Mouse (Mus musculus) CD4-positive, CD25-positive, alpha-beta regulatory T cell, adult 4 months (primary cell): ENCODE measurements around the gene Tmem220. TPM values are rescaled to one million over a fixed set of nuclear protein-coding genes. Genes with fewer than 3 reads are reported as not detected.

Experiments used
- ATAC-seq: one replicate; pipeline ENCODE4 v1.8.0; 2017
- polyA plus RNA-seq, 2 experiments: library from polyadenylated mRNA; unstranded; fragments of 100-300 nt; shearing (Covaris generic); gene quantifications; one replicate each; pipeline ENCODE4 v1.2.1; 2017

The Tmem220 gene
- 1 to 10 TPM; 1.6 to 1.9 TPM for polyA plus RNA-seq

- peak; percentile 96 for ATAC-seq
Observed at GRCm38 (mm10) chr11:67024867-67025477, at the start of gene Tmem220. TSS of gene Tmem220 (plus strand) at chr11:67025154.

GRCm38 (mm10) chr11:66975606-66976330 is 49.2 kb upstream of the Tmem220 start:
- ATAC-seq, result no peak

DNA sequence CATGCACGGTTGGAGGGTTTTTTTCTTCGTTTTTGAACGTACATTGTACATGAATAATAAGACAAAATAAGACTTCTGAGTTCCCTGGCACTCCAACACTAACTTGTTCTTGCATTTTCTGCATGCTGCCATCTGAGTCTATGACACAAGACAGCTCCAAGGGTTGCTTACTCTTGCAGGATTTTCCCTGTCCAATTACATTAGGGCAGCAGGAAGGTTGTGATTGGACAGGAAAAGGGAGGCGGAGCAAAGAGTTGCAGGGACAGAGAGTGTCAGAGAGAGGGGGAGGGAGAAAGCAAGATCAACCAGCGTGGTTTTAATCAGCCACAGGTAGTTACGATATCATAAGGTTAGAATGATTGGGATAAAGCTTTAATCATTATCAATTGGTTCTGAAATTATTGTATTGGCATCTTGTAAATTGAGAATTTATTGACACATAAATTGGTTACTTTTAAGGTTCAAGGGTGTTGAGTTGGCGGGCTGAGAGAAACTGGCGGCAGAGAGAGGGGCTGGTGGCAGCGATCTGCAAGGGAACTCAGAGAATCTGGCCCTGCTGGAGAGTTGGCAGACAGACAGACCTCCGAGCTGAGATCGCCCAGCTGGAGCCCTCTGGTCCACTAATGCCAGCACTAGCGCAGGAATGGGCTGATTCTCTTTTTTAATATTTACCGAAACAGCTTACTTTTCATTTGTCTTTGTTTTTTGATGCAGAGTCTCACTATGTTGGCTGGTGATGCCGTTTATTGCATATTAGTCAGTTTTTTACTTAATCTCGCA is 43.4 kb upstream of the Tmem220 start:
- no peak for ATAC-seq

DNA sequence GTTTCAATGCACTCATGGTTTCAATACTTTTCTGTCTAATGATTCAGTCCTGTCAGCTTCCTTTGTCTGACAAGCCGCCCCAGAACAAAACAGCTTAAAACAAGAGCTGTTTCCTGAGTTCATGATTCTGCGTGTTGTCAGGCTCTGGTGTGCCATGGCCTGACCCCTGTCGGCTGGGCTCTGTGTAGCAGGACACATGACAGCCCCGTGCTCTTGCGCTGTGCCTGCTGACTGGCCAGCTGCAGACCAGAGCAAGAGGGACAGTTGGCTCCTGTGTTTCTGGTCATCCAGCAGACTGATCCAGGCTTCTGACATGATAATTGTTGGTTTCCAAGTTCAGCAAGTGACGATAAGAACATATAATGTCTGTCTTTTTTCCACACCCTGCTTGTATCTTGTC is 42.2 kb upstream of the Tmem220 start:
- peak; percentile 53 for ATAC-seq

- no peak for ATAC-seq
Observed at GRCm38 (mm10) chr11:66983422-66984164, 41.4 kb upstream of the Tmem220 start.

- ATAC-seq, result peak; percentile 86
Observed at GRCm38 (mm10) chr11:66984165-66985135, 40.5 kb upstream of the Tmem220 start.

- peak; percentile 56 for ATAC-seq
Observed at GRCm38 (mm10) chr11:66985136-66985702, 39.7 kb upstream of the Tmem220 start.

GRCm38 (mm10) chr11:66992150-66992549 is 32.8 kb upstream of the Tmem220 start:
- no peak for ATAC-seq

DNA sequence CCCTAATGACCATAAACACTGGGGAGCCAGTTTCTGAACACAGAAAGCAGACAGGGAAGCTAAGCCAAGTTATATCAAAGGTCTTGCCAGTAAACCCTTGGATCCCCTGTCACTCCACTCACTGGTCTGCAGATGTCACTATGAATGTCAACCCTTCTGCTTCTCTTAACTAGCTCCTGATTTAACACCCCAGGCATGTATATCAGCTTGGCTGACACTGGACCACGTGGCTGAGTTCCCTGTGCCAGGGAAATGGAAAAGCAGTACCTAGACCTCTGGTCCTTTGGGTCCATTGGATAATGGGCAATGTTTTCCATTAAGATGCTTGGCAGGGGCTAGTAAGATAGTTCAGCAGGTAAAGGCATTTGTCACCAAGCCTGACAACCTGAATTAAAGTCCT is 31.3 kb upstream of the Tmem220 start:
- ATAC-seq, result no peak

GRCm38 (mm10) chr11:66996446-66996845 is 28.5 kb upstream of the Tmem220 start:
- ATAC-seq, result no peak

- ATAC-seq, result no peak
Observed at GRCm38 (mm10) chr11:66998467-66999403, 26.2 kb upstream of the Tmem220 start.

DNA sequence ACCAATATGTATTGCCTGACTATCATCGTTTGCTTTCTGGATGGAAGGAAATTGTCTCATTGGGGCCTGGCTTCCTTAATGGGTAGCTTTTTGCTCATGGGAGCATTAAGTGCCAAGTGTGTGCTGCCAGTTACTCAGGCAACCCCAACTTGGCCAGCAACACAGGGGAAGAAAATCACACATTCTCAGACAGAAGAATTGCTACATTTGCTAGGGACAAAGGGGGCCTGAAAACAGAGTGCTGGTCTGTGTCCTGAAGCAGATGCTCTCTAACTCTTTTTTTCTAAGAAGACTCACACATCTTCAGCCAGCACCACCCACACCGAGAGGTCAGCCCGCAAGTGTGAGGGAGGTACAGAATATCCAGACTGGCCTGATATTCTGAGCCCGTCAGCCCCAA is 24.3 kb upstream of the Tmem220 start:
- no peak for ATAC-seq

DNA sequence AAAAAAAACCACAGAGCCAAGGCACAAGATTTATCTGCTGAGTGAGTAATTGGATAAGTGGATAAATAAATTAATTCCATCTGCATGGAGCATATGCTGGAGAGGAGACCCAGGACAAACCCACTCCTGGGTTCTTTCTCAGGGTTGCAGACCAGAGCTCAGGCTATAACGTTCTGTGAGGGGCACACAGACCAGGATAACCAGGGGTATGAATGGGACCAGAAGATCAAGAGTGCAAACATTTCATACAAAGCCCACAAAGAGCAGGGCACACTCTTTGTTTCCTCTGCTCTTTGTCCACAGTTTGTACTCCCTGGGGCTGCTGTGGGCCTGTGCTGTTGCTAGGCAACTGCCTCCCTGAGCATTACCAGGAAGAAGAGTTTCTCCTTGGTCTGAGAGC is 23.2 kb upstream of the Tmem220 start:
- ATAC-seq, result no peak

DNA sequence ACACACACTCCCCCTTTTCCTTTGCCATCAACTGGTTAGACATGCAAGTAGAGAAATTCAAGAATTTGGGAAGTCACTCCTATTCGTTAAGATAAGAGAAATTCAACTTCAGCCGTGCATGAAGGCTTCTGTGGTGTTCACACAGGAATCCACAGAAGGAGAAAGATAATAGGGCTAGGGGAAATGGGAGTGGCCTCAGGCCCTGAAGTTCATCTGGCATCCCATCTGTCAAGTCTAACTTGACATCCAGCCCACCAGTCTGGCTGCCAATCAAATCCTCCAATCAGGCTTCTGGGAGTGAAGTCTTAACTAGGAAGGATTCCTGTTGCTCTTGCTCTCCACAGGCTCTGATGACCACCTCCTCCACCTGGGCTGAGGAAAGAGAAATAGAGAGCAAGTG is 22.0 kb upstream of the Tmem220 start:
- no peak for ATAC-seq

DNA sequence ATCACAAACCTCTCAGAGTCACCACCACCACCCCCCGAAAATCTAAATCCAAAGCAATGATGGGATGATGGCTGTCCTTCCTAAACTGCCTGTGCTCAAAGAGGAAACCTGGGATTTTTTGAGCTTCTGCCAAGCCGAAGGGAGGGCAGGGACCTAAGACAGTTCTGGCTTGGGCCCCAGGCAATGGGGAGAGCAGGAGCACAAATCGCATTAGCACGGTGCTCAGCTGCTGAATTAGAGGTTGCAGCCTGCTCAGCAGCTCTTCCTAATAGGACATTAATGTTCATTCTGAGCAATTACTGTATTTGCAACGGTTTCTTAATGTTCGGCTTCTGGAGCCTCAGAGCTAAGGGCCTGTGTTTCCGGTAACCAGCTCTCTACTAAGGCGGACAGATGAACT is 17.0 kb upstream of the Tmem220 start:
- no peak for ATAC-seq

DNA sequence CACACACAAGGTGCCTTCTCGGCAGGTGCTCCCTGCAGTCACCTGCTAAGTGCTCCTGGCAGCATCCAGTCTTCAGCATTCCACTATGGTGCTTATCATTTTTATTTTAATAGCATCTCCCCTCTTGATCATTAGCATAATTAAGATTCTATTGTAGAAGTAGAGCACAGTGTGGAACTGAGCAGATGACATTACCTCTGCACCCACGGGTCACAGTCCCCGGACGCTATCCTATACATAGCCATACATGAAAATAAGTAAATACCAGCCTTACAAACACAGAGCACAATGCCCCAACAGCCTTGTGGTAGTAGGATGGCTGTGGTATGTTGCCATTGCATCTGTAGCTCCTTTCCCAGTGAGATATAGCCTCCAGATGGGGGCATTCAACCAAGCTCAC is 16.4 kb upstream of the Tmem220 start:
- no peak for ATAC-seq

GRCm38 (mm10) chr11:67010430-67010829 is 14.5 kb upstream of the Tmem220 start:
- no peak for ATAC-seq

DNA sequence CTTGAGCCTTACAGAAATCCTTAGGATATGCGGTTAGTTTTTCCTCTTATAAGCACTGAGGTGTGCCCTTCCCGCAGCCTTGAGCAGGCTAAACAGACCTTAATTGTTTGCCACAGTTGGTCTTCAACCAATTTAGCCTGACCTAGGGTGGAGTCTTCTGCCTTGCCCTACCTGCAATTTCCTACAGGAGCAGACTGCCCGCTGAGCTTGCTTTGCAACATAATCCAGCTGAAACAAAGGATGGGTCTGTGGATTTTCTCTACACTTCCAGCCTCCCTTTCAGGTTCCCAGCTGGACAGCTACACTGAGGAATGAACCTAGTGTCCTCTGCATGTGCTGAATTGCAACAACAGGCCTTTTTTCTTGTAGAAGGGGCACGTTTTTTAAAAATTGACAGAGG is 13.3 kb upstream of the Tmem220 start:
- no peak for ATAC-seq

DNA sequence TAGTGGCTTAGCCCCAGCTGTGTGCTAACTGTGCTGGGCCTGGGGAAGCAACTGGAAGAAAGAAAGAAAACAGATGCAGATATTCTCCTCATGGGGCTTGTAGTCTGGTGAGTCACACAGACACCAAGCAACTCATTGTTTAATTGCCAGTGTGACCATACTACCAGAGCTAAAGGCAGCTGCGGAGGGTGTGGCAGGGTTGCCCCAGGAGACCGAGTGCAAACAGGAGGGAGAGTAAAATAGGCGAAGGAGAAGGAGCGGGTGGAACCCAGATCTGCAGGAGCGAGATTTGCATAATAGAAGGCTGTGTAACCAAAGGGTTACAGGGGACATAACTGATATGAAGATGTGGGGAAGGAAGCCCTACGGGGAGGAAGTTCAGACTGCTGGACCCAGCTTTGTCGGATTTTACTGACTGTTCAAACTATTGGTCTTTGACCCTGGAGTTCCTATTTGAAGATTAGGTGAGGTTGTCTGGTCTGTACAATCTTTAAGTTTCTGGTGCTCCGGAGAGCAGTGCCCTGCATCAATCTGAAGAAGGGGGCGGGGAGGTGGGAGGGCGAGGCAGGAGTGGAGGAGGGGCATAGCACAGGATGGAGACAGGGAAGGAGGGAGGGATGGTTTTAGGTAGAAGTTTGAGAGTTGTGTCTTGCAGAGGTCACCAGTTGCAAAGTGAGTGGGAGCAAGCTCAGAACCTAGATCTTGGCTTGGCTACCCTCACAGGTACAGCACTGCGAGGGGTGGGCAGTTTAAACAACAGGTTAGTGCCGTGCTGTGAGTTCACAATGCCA is 7.0 kb upstream of the Tmem220 start:
- no peak for ATAC-seq
